Mouse (Mus musculus) lung, postnatal 4 days (tissue): ENCODE measurements around the gene Gm21972.

ENCODE experiments used
- DNase-seq, 2 experiments: peaks; one replicate each; pipeline ENCODE4 v3.0.0; 2021

The Gm21972 gene

DNA sequence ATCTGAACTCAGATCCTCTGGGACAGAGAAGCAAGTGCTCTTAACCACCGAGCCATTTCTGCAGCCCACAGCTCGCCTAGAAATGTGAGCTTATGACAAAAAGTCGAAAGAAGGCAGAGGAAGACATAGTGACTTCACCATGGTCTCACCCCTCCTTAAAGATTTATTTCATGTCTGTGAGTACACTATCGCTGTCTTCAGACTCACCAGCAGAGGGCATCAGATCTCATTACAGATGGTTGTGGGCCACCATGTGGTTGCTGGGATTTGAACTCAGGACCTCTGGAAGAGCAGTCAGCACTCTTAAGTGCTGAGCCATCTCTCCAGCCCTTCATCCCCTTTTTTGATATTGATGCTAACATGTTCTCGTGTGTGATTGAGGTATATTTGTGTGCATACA lies 41.2 kb downstream of the Gm21972 start:
- DNase-seq = no peak

DNA sequence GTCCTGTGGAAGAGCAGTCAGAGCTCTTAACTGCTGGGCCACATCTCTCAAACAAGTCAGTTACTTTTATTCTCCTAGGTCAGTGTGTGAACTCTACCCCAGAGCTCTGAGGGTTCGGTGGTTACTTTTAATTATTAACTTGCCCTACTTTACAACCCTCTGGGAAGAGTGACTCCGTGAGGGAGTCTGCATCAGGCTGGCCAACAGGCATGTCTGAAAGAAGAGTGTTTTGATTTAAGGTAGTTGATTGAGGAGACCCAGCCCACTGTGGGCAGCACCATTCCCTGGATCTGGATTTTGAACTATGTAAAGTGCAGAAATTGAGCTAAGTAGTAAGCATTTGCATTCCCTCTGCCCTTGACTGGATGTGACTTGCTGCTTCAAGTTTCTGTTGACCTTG lies 42.6 kb downstream of the Gm21972 start:
- no peak for DNase-seq

DNA sequence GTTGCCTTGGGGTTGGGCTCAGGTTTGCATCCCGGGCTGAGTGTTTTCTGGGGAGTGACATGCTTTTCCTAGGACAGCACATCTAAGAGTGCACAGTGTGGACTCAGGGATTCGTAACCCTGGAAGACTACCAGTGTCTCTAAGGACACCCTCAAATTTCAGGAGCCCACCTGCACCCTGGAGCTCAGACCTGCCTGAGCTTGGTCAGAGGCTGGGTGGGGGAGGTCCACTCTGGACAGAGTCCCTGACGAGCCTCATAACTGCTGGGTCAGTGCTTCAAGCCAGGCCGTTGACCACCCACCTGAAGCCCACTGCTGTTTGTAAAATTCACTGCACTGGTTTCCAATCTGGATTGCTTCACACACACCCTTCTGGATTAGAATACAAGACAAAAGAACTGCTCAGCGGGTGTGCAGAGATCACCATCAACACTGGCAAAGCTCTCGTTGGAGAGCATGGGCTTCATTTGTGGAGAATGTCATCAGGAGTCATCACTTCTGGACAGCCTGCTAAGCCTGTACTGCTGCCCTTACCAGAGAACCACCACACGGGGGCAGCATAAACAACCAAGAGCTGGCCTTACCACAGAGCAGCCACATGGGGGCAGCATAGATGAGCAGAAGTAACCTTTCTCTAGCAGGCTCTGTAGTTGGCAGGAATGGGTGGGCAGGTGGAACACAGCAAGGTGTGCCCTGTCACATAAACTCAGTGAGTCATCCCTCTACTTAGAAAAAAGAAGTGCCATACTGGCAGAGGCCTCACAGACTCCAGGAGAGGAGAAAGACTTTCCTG lies 45.2 kb downstream of the Gm21972 start:
- peak; percentile 71 to 84 for DNase-seq

DNA sequence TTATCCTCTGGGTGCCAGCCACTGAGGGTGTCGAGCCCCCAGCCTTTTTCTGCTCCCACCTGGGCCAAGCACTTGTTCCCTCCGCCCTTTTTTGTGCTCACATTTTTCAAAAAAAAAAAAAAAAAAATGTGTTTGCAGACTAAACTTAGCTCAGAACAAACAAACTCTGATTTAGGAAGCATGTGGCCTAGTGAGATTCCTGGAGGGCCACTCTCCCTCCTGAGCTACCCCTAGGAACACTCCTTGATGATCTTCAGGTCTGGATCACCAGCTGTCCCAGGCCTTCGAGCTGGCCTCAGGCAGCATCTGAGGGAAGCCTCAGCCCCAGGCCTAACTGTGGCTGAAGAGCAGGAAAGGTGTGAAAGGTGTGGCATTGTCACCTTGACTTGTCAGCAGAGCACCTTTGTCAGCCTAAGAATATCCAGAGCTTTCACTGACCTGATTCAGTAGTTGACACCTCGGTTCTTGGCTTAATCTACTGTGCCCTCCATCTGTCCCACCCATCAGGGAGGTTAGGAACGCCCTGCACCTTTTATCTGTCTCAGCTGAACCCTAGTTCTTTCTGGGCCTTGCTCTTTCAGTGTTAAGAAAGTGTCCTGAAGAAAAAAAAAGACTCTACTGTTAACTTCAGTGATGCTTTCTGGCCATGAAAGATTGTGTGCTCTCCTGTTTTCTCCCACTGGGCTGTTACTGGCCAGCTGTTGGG lies 48.7 kb downstream of the Gm21972 start:
- DNase-seq = no peak

DNA sequence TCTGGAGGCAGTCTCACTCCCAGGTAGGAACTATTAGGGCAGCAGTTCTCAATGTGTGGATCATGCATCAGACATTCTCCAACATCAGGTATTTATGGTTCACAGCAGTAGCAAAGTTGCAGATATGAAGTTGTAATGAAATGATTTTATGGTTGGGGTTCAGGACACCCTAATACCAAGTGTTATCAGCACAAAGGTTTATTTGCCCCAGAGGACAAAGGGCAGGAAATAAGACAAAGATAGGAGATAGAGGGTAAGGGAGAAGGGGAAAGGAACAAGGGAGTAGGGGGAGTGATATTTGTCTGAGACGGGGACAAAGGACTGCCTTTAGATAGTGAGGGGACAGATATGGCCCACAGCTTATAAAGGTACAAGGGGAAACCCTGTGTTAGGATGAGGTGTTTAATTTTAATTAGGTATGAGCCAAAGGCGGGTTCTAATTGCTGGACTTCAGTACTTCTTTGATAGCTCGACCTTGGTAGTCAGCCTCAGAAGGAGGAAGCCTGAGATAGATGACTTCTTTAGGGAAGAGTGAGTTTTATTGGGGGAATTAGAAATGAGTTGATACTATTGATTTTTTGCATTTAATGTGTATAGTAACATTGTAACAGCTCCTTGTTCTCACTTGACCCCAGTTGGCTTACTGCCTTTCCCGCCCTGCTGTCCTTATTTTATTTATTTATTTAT lies 50.3 kb downstream of the Gm21972 start:
- no peak for DNase-seq

DNA sequence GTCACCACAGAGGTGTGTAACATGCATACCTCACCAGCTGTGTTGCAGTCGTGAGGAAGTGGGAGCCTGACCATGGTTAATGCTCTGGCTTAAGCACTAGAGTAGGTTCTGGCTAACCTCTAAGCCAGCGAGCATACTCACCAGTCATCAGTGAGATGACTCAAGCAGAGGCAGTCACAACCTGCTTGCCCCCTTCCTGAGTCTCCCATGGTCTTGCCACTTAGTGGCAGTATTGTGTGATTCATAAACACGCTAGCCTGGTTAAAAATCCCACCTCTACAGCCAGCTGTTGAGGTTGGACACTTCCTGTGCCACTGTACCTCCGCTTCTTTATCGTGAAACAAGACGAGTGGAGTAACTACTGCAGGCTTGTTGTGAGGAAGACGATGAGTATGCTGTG lies 53.3 kb downstream of the Gm21972 start:
- no peak for DNase-seq

DNA sequence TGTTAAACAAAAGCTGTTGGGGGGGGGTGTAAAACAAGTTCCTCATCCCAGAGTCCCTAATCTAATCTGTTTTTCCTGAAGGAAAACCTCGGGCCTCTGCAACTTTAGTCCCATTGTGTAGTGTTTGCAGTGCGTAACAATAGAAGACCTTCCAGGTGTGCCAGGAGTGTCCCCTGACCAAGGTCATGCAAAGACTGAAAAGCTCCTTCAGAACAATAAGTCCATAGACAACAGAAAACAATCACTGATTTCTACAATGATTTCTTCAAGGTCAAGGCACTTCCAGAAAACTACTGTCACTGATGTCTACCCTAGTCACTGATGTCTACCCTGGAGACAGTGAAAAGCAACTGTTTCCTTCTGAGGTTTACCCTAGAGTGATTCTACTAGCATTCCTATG lies 54.4 kb downstream of the Gm21972 start:
- no peak for DNase-seq

DNA sequence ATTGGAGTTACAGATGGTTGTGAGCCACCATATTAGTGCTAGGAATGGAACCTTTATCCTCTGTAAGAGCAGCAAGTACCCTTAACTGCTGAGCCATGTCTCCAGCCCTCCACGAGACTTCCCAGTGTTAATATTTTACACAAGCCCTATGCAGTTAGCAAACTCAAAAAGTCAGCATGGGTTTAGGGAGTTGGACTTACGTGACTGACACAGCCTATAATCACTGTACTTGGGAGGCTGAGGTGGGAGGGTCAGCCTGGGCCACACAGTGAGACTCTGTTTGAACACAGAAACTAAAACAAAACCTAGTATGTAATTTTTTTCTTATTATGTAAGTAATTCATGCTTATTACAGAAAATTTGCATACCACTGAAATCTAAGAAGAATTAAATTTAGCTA lies 54.8 kb downstream of the Gm21972 start:
- DNase-seq = no peak

DNA sequence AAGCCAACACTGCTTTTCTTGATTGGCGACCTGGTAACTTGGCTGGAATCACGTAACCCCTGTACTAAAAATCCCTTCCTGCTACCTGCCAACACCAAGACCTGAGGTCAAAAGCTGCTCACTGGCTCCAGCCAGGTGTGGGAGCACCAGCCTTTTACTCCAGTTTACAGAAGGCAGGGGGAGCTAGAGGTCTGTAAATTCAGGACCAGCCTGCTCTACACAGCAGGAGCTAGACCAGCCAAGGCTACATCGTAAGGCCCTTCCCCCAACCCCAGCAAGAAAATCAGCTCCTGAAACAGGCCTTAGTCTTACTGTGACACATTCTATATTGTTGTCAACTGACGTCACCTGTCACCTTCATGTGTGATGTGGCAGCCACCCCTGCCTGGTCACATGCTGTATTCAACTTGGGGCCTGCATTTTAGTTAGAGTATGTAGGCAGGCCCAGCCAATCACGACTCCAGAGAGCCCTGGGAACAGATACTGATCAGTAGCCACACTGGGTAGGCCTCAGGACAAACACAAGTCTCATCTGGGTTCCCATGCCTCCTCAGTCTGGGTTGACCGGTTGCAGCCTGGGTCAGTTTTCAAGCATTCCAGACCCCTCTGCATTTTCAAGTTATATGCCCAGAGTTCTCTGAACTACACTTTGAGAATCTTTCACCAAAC lies 55.7 kb downstream of the Gm21972 start:
- no peak for DNase-seq

DNA sequence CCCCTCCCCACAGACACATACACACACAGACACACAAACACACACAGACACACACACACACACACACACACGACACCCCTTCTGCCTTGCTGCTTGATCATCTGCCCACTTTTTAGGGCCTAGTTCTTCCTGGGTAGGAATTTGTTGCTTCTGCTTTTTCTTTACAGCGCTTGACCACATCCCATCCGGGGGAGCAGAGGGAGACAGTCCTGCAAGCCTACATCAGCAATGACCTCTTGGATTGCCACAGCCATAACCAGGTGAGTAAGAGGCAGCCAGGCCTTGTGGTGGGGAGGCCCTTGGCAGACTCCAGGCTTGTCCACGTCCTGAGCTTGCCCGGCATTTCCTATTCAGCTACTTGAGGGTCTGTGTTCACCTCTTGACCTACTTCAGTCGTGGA lies 57.4 kb downstream of the Gm21972 start:
- DNase-seq = peak in 1 of 2 experiments; percentile 25

DNA sequence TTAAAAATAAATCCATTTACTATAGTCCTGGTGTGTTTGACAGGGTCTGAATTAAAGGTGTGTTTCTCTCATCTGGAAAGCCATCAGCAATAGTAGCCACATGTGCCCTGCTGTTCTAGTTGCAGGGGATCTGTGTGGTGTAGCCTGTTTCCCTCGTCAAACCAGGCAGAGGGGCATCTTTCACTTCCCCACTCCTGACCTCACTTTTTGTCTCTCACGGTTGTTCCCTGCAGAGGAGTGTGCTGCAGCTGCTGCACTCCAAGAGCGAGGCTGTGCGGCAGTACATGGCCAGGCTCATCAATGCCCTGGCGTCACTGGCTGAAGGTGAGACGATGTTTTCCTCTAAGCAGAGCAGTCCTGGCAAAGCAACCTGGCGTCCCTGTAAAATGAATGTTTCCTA lies 60.6 kb downstream of the Gm21972 start:
- DNase-seq = no peak

DNA sequence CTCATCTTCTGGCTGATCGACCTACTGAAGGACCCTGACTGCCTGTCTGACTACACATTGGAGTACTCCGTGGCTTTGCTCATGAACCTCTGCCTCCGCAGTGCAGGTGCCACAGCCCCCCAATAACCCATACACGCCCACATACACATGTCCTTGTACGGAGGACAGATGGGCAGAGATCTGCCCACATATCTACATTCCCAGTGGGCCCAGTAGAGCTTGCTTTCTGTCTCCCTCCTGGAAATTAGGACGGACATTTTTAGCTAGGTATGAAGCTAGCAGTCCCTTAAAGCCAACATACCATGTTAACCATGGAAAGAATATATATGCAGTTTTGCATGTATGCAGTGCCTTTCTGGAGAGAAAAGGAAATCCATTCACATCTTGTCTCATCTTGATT lies 64.8 kb downstream of the Gm21972 start:
- no peak for DNase-seq

DNA sequence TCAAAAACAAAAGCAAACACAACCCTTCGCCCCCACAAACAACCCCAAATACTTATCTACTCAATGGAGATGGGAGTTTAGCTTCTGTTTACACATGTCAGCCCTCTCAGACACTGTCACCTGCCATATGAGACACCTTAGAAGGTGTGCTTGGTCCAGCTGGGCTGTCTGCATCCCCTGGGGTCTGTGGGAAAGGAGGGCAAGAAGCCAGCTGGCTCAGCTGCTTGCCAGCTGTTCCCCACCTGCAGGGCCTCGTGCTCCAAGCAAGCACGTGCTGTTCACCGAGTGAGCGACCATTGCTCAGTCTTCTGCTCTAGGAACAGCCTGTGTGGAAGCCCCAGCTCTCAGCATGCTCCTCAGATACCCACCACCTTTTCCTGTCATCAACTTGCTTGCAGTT lies 65.6 kb downstream of the Gm21972 start:
- no peak for DNase-seq

DNA sequence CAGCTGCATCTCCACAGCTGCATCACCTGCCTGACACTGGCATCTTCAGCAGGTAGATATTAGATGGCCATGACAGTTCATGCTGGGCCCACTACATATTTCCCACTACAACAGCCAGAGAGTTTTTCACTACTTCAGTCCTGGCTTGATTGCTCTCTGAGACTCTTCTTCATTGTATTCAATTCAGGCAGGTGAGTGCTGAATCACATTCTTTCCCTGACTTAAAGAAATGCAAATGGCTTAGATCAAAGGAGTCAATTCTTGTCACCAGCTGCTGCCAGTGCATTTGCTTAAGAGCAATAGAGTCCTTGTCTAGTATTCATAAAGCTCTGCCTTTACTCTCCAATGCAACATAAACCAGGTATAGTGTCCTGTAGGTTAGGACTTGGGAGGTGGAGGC lies 67.9 kb downstream of the Gm21972 start:
- DNase-seq = no peak

DNA sequence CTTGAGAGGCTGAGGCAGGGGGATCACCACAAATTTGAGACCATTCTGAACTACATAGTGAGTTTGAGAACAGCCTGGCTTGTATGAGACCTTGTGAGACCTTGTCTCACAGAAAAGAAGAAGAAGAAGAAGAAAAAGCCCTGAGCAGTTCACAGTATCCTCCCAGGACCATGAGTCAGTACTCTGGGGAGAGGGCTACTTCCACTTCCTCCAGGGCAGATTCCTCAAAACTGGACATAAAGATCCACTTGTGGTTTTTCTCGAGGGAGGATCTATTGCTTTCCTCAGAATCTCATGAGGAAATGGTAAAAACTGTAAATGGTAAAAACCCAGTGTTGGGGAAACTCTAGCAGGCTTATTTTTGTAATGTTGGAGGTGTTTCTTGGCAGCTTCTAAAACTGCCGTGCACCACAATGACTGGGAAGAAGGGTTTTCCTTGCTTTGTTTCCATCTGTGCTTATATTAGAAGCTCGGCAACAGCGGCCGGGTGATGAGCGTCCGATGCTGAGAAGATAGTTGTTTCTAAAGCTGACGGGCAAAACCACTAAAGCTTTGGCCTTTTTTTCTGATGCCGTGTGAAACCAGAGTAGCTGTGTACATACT lies 69.3 kb downstream of the Gm21972 start:
- no peak for DNase-seq

DNA sequence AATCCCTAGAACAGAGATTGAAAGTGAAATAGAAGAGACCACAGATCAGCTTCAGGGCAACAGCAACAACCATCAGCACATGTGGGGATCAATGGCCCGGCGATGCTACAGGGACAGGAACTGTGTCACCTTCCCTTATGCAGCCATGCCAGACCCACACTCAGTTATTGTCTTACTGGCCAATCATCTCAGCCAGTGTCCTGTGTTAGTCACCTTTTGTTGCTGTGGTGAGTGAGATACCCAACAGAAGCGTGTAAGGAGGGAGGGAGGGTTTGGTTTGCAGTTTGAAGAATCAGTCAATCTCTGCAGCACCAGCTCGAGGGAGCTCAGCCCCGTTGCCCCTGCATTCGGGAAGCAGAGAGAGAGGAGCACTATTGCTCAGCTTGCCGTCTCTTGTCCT lies 77.2 kb downstream of the Gm21972 start:
- no peak for DNase-seq

DNA sequence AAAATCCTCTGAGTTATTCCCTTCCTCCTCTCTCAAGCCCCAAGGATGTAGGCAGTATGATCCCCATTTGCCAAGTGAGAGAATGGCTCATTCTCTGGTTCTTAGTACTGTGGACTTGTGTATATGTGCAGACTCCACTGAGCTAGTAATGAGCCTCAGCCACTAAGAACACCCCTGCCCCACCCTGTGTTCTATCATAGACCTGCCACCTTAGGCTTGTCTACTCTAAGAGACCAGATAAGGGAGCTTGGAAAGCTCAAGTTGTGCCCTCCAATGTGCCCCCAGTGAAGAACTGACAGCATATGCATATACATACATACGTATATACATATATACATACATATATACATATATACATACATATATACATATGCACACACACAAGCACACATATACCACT lies 78.1 kb downstream of the Gm21972 start:
- DNase-seq = no peak
